Mouse (Mus musculus): ENCODE measurements around the gene Zdhhc3. TPM values are rescaled to one million over a fixed set of nuclear protein-coding genes. Genes with fewer than 3 reads are reported as not detected.

The Zdhhc3 gene
- polyA plus RNA-seq, 1 experiment from 2014 or later = 79.8 TPM

GRCm38 (mm10) chr9:123109188-123109587 is 3.8 kb downstream of the Zdhhc3 start:
- Histone ChIP-seq H3K9me3 (no peaks in the 10 kb centered on the region), H3K4me1 (peaks cover 16% of the 10 kb centered on the region), H3K4me3 (no peak overlapping the region), H3K9ac (no peak overlapping the region), H3K4me2 (replicated peaks) (no peak overlapping the region), H3K27ac (no peak overlapping the region), H3K27me3 (replicated peaks) (no peaks in the 10 kb centered on the region), H3K36me3 (peaks cover 11% of the 10 kb centered on the region)
- WGBS = 96% methylated on average over 7 of the region's 7 CpGs
- ATAC-seq (ENCODE audit: low FRiP score, low read depth) = no peak

GRCm38 (mm10) chr9:123107186-123107585 is 5.8 kb downstream of the Zdhhc3 start:
- ATAC-seq (ENCODE audit: low FRiP score, low read depth) = no peak
- Histone ChIP-seq H3K27me3 (replicated peaks) (no peaks in the 10 kb centered on the region), H3K9me3 (no peaks in the 10 kb centered on the region), H3K4me3 (no peak overlapping the region), H3K36me3 (peaks cover 11% of the 10 kb centered on the region), H3K27ac (no peak overlapping the region), H3K4me2 (replicated peaks) (no peak overlapping the region), H3K9ac (no peak overlapping the region), H3K4me1 (peaks cover 9% of the 10 kb centered on the region)
- 94% methylated on average over 4 of the region's 4 CpGs for WGBS

GRCm38 (mm10) chr9:123104362-123104761 is 8.6 kb downstream of the Zdhhc3 start:
- Histone ChIP-seq H3K36me3 (peaks cover 25% of the 10 kb centered on the region), H3K4me3 (no peak overlapping the region), H3K27me3 (replicated peaks) (no peaks in the 10 kb centered on the region), H3K9me3 (no peaks in the 10 kb centered on the region), H3K4me2 (replicated peaks) (no peak overlapping the region), H3K9ac (no peak overlapping the region), H3K4me1 (no peaks in the 10 kb centered on the region), H3K27ac (no peak overlapping the region)
- ATAC-seq (ENCODE audit: low FRiP score, low read depth) = no peak

GRCm38 (mm10) chr9:123103425-123103824 is 9.6 kb downstream of the Zdhhc3 start:
- H3K27ac ChIP-seq = no peak overlapping the region

GRCm38 (mm10) chr9:123099631-123100455 is 13.2 kb downstream of the Zdhhc3 start:
- WGBS = 96% methylated on average over 16 of the region's 16 CpGs
- H3K36me3 ChIP-seq = peaks cover 55% of the 10 kb centered on the region
- H3K9ac ChIP-seq = no peak overlapping the region
- ATAC-seq (ENCODE audit: low FRiP score, low read depth) = no peak
- no peaks in the 10 kb centered on the region for H3K27me3 ChIP-seq (replicated peaks)
- no peak overlapping the region for H3K27ac ChIP-seq
- H3K4me3 ChIP-seq = no peak overlapping the region
- no peak overlapping the region for H3K4me2 ChIP-seq (replicated peaks)
- no peaks in the 10 kb centered on the region for H3K9me3 ChIP-seq
- H3K4me1 ChIP-seq = no peaks in the 10 kb centered on the region

More at GRCm38 (mm10) chr9:123103425-123103824, 9.6 kb downstream of the Zdhhc3 start:
- Histone ChIP-seq H3K4me2 (replicated peaks) (no peak overlapping the region), H3K27me3 (replicated peaks) (no peaks in the 10 kb centered on the region), H3K4me1 (no peaks in the 10 kb centered on the region), H3K9ac (no peak overlapping the region), H3K9me3 (no peaks in the 10 kb centered on the region), H3K36me3 (peaks cover 31% of the 10 kb centered on the region), H3K4me3 (no peak overlapping the region)
- ATAC-seq (ENCODE audit: low FRiP score, low read depth) = no peak

- Histone ChIP-seq H3K4me3 (no peak overlapping the region), H3K27me3 (replicated peaks) (no peaks in the 10 kb centered on the region), H3K36me3 (peaks cover 68% of the 10 kb centered on the region), H3K27ac (no peak overlapping the region), H3K9me3 (no peaks in the 10 kb centered on the region), H3K9ac (no peak overlapping the region), H3K4me1 (no peaks in the 10 kb centered on the region), H3K4me2 (replicated peaks) (no peak overlapping the region)
- no peak for ATAC-seq (ENCODE audit: low FRiP score, low read depth)
- WGBS = 89% methylated on average over 4 of the region's 4 CpGs
Measured at GRCm38 (mm10) chr9:123090844-123091243, 22.2 kb downstream of the Zdhhc3 start.

- ATAC-seq (ENCODE audit: low FRiP score, low read depth) = no peak
- no peaks in the 10 kb centered on the region for H3K9me3 ChIP-seq
- WGBS = 80% methylated on average over 3 of the region's 3 CpGs
- H3K9ac ChIP-seq = no peak overlapping the region
- H3K4me2 ChIP-seq (replicated peaks) = no peak overlapping the region
- H3K4me1 ChIP-seq = no peaks in the 10 kb centered on the region
- no peaks in the 10 kb centered on the region for H3K27me3 ChIP-seq (replicated peaks)
- no peak overlapping the region for H3K4me3 ChIP-seq
- H3K27ac ChIP-seq = no peak overlapping the region
- peaks cover 76% of the 10 kb centered on the region for H3K36me3 ChIP-seq
Measured at GRCm38 (mm10) chr9:123087558-123087957, 25.4 kb downstream of the Zdhhc3 start.

GRCm38 (mm10) chr9:123085373-123085772 is 27.6 kb downstream of the Zdhhc3 start:
- H3K4me2 ChIP-seq (replicated peaks) = no peak overlapping the region
- H3K4me1 ChIP-seq = no peaks in the 10 kb centered on the region
- ATAC-seq (ENCODE audit: low FRiP score, low read depth) = no peak
- H3K9me3 ChIP-seq = no peaks in the 10 kb centered on the region
- no peak overlapping the region for H3K9ac ChIP-seq
- peaks cover 87% of the 10 kb centered on the region for H3K36me3 ChIP-seq
- H3K27me3 ChIP-seq (replicated peaks) = no peaks in the 10 kb centered on the region
- no peak overlapping the region for H3K27ac ChIP-seq
- WGBS = 91% methylated on average over 1 of the region's 1 CpGs
- H3K4me3 ChIP-seq = no peak overlapping the region

GRCm38 (mm10) chr9:123080796-123081195 is 32.2 kb downstream of the Zdhhc3 start:
- WGBS = 79% methylated on average over 1 of the region's 1 CpGs
- Histone ChIP-seq H3K4me2 (replicated peaks) (no peak overlapping the region), H3K9me3 (no peaks in the 10 kb centered on the region), H3K4me3 (no peak overlapping the region), H3K36me3 (peaks cover 88% of the 10 kb centered on the region), H3K4me1 (no peaks in the 10 kb centered on the region), H3K27me3 (replicated peaks) (no peaks in the 10 kb centered on the region), H3K9ac (no peak overlapping the region), H3K27ac (no peak overlapping the region)
- ATAC-seq (ENCODE audit: low FRiP score, low read depth) = no peak

GRCm38 (mm10) chr9:123080355-123080754 is 32.6 kb downstream of the Zdhhc3 start:
- ATAC-seq (ENCODE audit: low FRiP score, low read depth) = no peak
- Histone ChIP-seq H3K9me3 (no peaks in the 10 kb centered on the region), H3K4me1 (no peaks in the 10 kb centered on the region), H3K4me2 (replicated peaks) (no peak overlapping the region), H3K27me3 (replicated peaks) (no peaks in the 10 kb centered on the region), H3K36me3 (peaks cover 88% of the 10 kb centered on the region), H3K27ac (no peak overlapping the region), H3K9ac (no peak overlapping the region), H3K4me3 (no peak overlapping the region)
- 90% methylated on average over 7 of the region's 7 CpGs for WGBS

GRCm38 (mm10) chr9:123079149-123079548 is 33.9 kb downstream of the Zdhhc3 start:
- ATAC-seq (ENCODE audit: low FRiP score, low read depth) = no peak
- WGBS = 86% methylated on average over 5 of the region's 5 CpGs
- no peaks in the 10 kb centered on the region for H3K9me3 ChIP-seq
- no peak overlapping the region for H3K4me3 ChIP-seq
- no peaks in the 10 kb centered on the region for H3K4me1 ChIP-seq
- H3K36me3 ChIP-seq = peaks cover 82% of the 10 kb centered on the region
- H3K9ac ChIP-seq = no peak overlapping the region
- no peaks in the 10 kb centered on the region for H3K27me3 ChIP-seq (replicated peaks)
- H3K4me2 ChIP-seq (replicated peaks) = no peak overlapping the region
- no peak overlapping the region for H3K27ac ChIP-seq

- Histone ChIP-seq H3K9me3 (no peaks in the 10 kb centered on the region), H3K4me1 (no peaks in the 10 kb centered on the region), H3K4me3 (no peak overlapping the region), H3K27ac (no peak overlapping the region), H3K36me3 (no peaks in the 10 kb centered on the region), H3K27me3 (replicated peaks) (no peaks in the 10 kb centered on the region), H3K4me2 (replicated peaks) (no peak overlapping the region), H3K9ac (no peak overlapping the region)
- 85% methylated on average over 3 of the region's 3 CpGs for WGBS
- no peak for ATAC-seq (ENCODE audit: low FRiP score, low read depth)
Measured at GRCm38 (mm10) chr9:123060172-123060571, 52.8 kb downstream of the Zdhhc3 start.

GRCm38 (mm10) chr9:123058724-123059292 is 54.2 kb downstream of the Zdhhc3 start:
- ATAC-seq (ENCODE audit: low FRiP score, low read depth) = no peak
- no peaks in the 10 kb centered on the region for H3K9me3 ChIP-seq
- no peaks in the 10 kb centered on the region for H3K27me3 ChIP-seq (replicated peaks)
- H3K9ac ChIP-seq = no peak overlapping the region
- no peak overlapping the region for H3K4me2 ChIP-seq (replicated peaks)
- H3K4me1 ChIP-seq = no peaks in the 10 kb centered on the region
- H3K36me3 ChIP-seq = no peaks in the 10 kb centered on the region
- no peak overlapping the region for H3K27ac ChIP-seq
- no peak overlapping the region for H3K4me3 ChIP-seq

Data from neural tube, embryonic 12.5 days (tissue).